In genomic region chr2:167314491-167314890, GRCm38 (mm10) we compare ENCODE assay signal across 9 mouse cellular contexts. TPM values are rescaled to one million over a fixed set of nuclear protein-coding genes. Genes with fewer than 3 reads are reported as not detected.
A peak's percentile ranks its signal among the peaks of the same experiment; 100 is the strongest.
DNase-seq lines count a peak whose midpoint lies in the region; ATAC-seq lines count a peak whose summit lies in the region.
"Had no signal": no experiment of that assay in that cellular context is flagged by ENCODE, and none has a peak within 500 bp of the region (broad histone marks: within the 10 kb centered on the region; RNA-seq: fewer than 3 reads in every experiment).

No protein-coding gene starts in this region.

- no peaks in the 10 kb centered on the region for H3K9me3 ChIP-seq in forebrain, embryonic 12.5 days
- H3K9me3 ChIP-seq in forebrain, embryonic 11.5 days (ENCODE audit: control insufficient read depth, low read length) = no peaks in the 10 kb centered on the region
- H3K9me3 ChIP-seq in liver, embryonic 15.5 days (replicated peaks) = no peaks in the 10 kb centered on the region
- H3K9me3 ChIP-seq in hindbrain, embryonic 16.5 days (ENCODE audit: control insufficient read depth, low read length) = no peaks in the 10 kb centered on the region
- no peaks in the 10 kb centered on the region for H3K9me3 ChIP-seq in midbrain, embryonic 16.5 days (replicated peaks; ENCODE audit: control insufficient read depth, low read length, poor library complexity, severe bottlenecking)

- WGBS in forebrain, embryonic 12.5 days = 88% methylated on average over 8 of the region's 8 CpGs
- 89% methylated on average over 8 of the region's 8 CpGs for WGBS in forebrain, embryonic 11.5 days
- 57% methylated on average over 8 of the region's 8 CpGs for WGBS in liver, embryonic 15.5 days (ENCODE audit: insufficient replicate concordance)
- WGBS in hindbrain, embryonic 16.5 days = 82% methylated on average over 8 of the region's 8 CpGs
- WGBS in midbrain, embryonic 16.5 days = 89% methylated on average over 8 of the region's 8 CpGs

- no peak for DNase-seq in forebrain, embryonic 11.5 days (ENCODE audit: low spot score)
- DNase-seq in liver = no peak
- DNase-seq in cerebellum, postnatal 36 days = no peak

- peak overlapping the region; percentile 72 for H3K27ac ChIP-seq in forebrain, embryonic 12.5 days
- H3K27ac ChIP-seq in forebrain, embryonic 11.5 days (ENCODE audit: low read depth, low read length) = no peak overlapping the region
- H3K27ac ChIP-seq in liver, embryonic 15.5 days (replicated peaks) = 0 out of 2 replicates have a peak overlapping the region, but pooled peaks have one; percentile 3
- H3K27ac ChIP-seq in hindbrain, embryonic 16.5 days (ENCODE audit: low read depth, low read length) = peak overlapping the region; percentile 67
- H3K27ac ChIP-seq in midbrain, embryonic 16.5 days (ENCODE audit: low read length) = peak overlapping the region; percentile 69; the same call in 1 of the 2 replicates

- H3K9ac ChIP-seq in forebrain, embryonic 12.5 days = no peak overlapping the region
- no peak overlapping the region for H3K9ac ChIP-seq in forebrain, embryonic 11.5 days (ENCODE audit: low read length)
- no peak overlapping the region for H3K9ac ChIP-seq in liver, embryonic 15.5 days
- H3K9ac ChIP-seq in hindbrain, embryonic 16.5 days (ENCODE audit: low read depth, low read length) = no peak overlapping the region
- H3K9ac ChIP-seq in midbrain, embryonic 16.5 days (ENCODE audit: low read depth, low read length) = no peak overlapping the region

- no peaks in the 10 kb centered on the region for H3K36me3 ChIP-seq in forebrain, embryonic 12.5 days (replicated peaks)
- no peaks in the 10 kb centered on the region for H3K36me3 ChIP-seq in forebrain, embryonic 11.5 days (ENCODE audit: control insufficient read depth, insufficient read depth, low read length)
- 0 out of 2 replicates have a peak, but pooled peaks cover 11% of the 10 kb centered on the region for H3K36me3 ChIP-seq in liver, embryonic 15.5 days (replicated peaks)
- H3K36me3 ChIP-seq in hindbrain, embryonic 16.5 days (ENCODE audit: control insufficient read depth, insufficient read depth, low read length) = no peaks in the 10 kb centered on the region
- H3K36me3 ChIP-seq in midbrain, embryonic 16.5 days (ENCODE audit: control insufficient read depth, insufficient read depth, low read length) = no peaks in the 10 kb centered on the region

- no peak overlapping the region for H3K4me2 ChIP-seq in forebrain, embryonic 12.5 days
- no peak overlapping the region for H3K4me2 ChIP-seq in forebrain, embryonic 11.5 days (ENCODE audit: low read depth, low read length, severe bottlenecking)
- H3K4me2 ChIP-seq in liver, embryonic 15.5 days = peak overlapping the region; percentile 10; the same call in 1 of the 2 replicates
- H3K4me2 ChIP-seq in hindbrain, embryonic 16.5 days (ENCODE audit: low read length) = no peak overlapping the region
- no peak overlapping the region for H3K4me2 ChIP-seq in midbrain, embryonic 16.5 days (ENCODE audit: low read length)

- ATAC-seq in forebrain, embryonic 12.5 days (ENCODE audit: low FRiP score) = no peak
- no peak for ATAC-seq in forebrain, embryonic 11.5 days (replicated peaks; ENCODE audit: low FRiP score)
- ATAC-seq in liver, embryonic 15.5 days (ENCODE audit: insufficient read depth) = no peak
- no peak for ATAC-seq in hindbrain, embryonic 16.5 days
- no peak for ATAC-seq in midbrain, embryonic 16.5 days
- no peak for ATAC-seq in monocyte, adult 5-6 weeks (replicated peaks; ENCODE audit: insufficient number of reproducible peaks, low FRiP score, low TSS enrichment, poor library complexity, severe bottlenecking)

- peaks cover 21% of the 10 kb centered on the region for H3K4me1 ChIP-seq in forebrain, embryonic 12.5 days
- 0 out of 2 replicates have a peak, but pooled peaks cover 2% of the 10 kb centered on the region for H3K4me1 ChIP-seq in forebrain, embryonic 11.5 days (replicated peaks; ENCODE audit: control insufficient read depth, insufficient read depth, low read length)
- H3K4me1 ChIP-seq in liver, embryonic 15.5 days (replicated peaks) = peaks cover 53% of the 10 kb centered on the region
- H3K4me1 ChIP-seq in hindbrain, embryonic 16.5 days (ENCODE audit: control insufficient read depth, insufficient read depth, low read depth, low read length) = peaks cover 36% of the 10 kb centered on the region
- peaks cover 18% of the 10 kb centered on the region for H3K4me1 ChIP-seq in midbrain, embryonic 16.5 days (ENCODE audit: control insufficient read depth, insufficient read depth, low read length)

- H3K4me3 ChIP-seq in forebrain, embryonic 12.5 days (replicated peaks) = no peak overlapping the region
- no peak overlapping the region for H3K4me3 ChIP-seq in forebrain, embryonic 11.5 days (ENCODE audit: low read depth, low read length)
- no peak overlapping the region for H3K4me3 ChIP-seq in liver, embryonic 15.5 days (replicated peaks)
- no peak overlapping the region for H3K4me3 ChIP-seq in hindbrain, embryonic 16.5 days (ENCODE audit: low read length)
- H3K4me3 ChIP-seq in midbrain, embryonic 16.5 days (ENCODE audit: low read depth, low read length) = no peak overlapping the region
- H3K4me3 ChIP-seq: erythroblast, embryonic 14.5 days had no signal

- no peaks in the 10 kb centered on the region for H3K27me3 ChIP-seq in forebrain, embryonic 12.5 days
- H3K27me3 ChIP-seq in forebrain, embryonic 11.5 days (ENCODE audit: control insufficient read depth, insufficient read depth, low read length) = no peaks in the 10 kb centered on the region
- H3K27me3 ChIP-seq in liver, embryonic 15.5 days = no peaks in the 10 kb centered on the region
- H3K27me3 ChIP-seq in hindbrain, embryonic 16.5 days (replicated peaks; ENCODE audit: control insufficient read depth, insufficient read depth, low read length) = no peaks in the 10 kb centered on the region
- H3K27me3 ChIP-seq in midbrain, embryonic 16.5 days (ENCODE audit: control insufficient read depth, insufficient read depth, low read depth, low read length) = no peaks in the 10 kb centered on the region

RNA-seq across cellular contexts. Expression of gene B4galt5, which starts 34.5 kb away (rescaled TPM):
- 7.6 and 13.4 TPM in 2 replicates for polyA plus RNA-seq in forebrain, embryonic 12.5 days (2016; fragmentation: Nextera tagmentation; extraction: Ambion mirVana)
- polyA plus RNA-seq in forebrain, embryonic 11.5 days (2014; fragmentation: Nextera tagmentation; extraction: Ambion mirVana) = 17.5 and 19.2 TPM in 2 replicates
- polyA plus RNA-seq in liver, embryonic 15.5 days (2015; fragmentation: Nextera tagmentation; extraction: Ambion mirVana) = 2.4 TPM in 2 replicates
- polyA plus RNA-seq in hindbrain, embryonic 16.5 days (2015; fragmentation: Nextera tagmentation; extraction: Ambion mirVana) = 19.7 and 22.6 TPM in 2 replicates
- 16.6 and 18.1 TPM in 2 replicates for polyA plus RNA-seq in midbrain, embryonic 16.5 days (2015; fragmentation: Nextera tagmentation; extraction: Ambion mirVana)
- total RNA-seq in monocyte, adult 5-6 weeks (2017) = 107 to 198 TPM (median 140 TPM) in 3 replicates
